Mouse (Mus musculus) inflammation-experienced regulatory T-cells, adult 6 months (primary cell): ENCODE measurements at regions not wholly inside any gene's neighbourhood (a gene's known extent, or its start where the extent isn't known, plus 50 kb on each side); places are given as distances from the start of the nearest gene placed in this dataset.
"Not testable (repeated sequence)": the region's sequence is repeated elsewhere in the genome, so short reads cannot be mapped to it uniquely, and the experiment has no call there.

Source experiments
- ATAC-seq: one replicate; pipeline ENCODE4 v1.8.0; 2017

GRCm38 (mm10) chr15:90882349-90882748 is 167.4 kb downstream of the Kif21a start:
- not testable (repeated sequence) for ATAC-seq

GRCm38 (mm10) chr15:90869452-90869851 is 180.3 kb downstream of the Kif21a start:
- ATAC-seq, result no peak

- ATAC-seq, result not testable (repeated sequence)
These were observed 174.5 kb upstream of the Cpne8 start for GRCm38 (mm10) chr15:90853763-90854162.

GRCm38 (mm10) chr15:90851991-90852390 is 172.8 kb upstream of the Cpne8 start:
- no peak for ATAC-seq

GRCm38 (mm10) chr15:90841471-90841870 is 162.2 kb upstream of the Cpne8 start:
- no peak for ATAC-seq

GRCm38 (mm10) chr15:90835586-90835985 is 156.4 kb upstream of the Cpne8 start:
- no peak for ATAC-seq

GRCm38 (mm10) chr15:90827816-90828215 is 148.6 kb upstream of the Cpne8 start:
- ATAC-seq, result no peak

- no peak for ATAC-seq
These were observed 143.1 kb upstream of the Cpne8 start for GRCm38 (mm10) chr15:90822306-90822705.

- ATAC-seq, result no peak
These were observed 140.9 kb upstream of the Cpne8 start for GRCm38 (mm10) chr15:90819949-90820655.

GRCm38 (mm10) chr15:90818161-90818560 is 138.9 kb upstream of the Cpne8 start:
- no peak for ATAC-seq

- ATAC-seq, result no peak
These were observed 134.7 kb upstream of the Cpne8 start for GRCm38 (mm10) chr15:90813907-90814306.

GRCm38 (mm10) chr15:90810341-90810740 is 131.1 kb upstream of the Cpne8 start:
- ATAC-seq, result no peak

GRCm38 (mm10) chr15:90808236-90808635 is 129.0 kb upstream of the Cpne8 start:
- ATAC-seq, result no peak

GRCm38 (mm10) chr15:90798056-90798455 is 118.8 kb upstream of the Cpne8 start:
- ATAC-seq, result no peak

- ATAC-seq, result no peak
These were observed 110.7 kb upstream of the Cpne8 start for GRCm38 (mm10) chr15:90789941-90790340.

GRCm38 (mm10) chr15:90784741-90785140 is 105.5 kb upstream of the Cpne8 start:
- ATAC-seq, result no peak

- no peak for ATAC-seq
These were observed 88.3 kb upstream of the Cpne8 start for GRCm38 (mm10) chr15:90767521-90767920.

GRCm38 (mm10) chr15:90764501-90764900 is 85.3 kb upstream of the Cpne8 start:
- peak; percentile 43 for ATAC-seq

- no peak for ATAC-seq
These were observed 54.7 kb upstream of the Cpne8 start for GRCm38 (mm10) chr15:90733891-90734290.
